Mouse (Mus musculus): Measurements from ENCODE around the gene Gata5. TPM values are rescaled to one million over a fixed set of nuclear protein-coding genes. Genes with fewer than 3 reads are reported as not detected.

Gene Gata5
- polyA plus RNA-seq, 1 experiment from 2014 or later: 8.8 TPM

- no peaks in the 10 kb centered on the region for H3K36me3 ChIP-seq
- peak overlapping the region; percentile 62 for H3K4me2 ChIP-seq (replicated peaks)
- H3K27ac ChIP-seq: peak overlapping the region; percentile 90
- H3K27me3 ChIP-seq (replicated peaks): no peaks in the 10 kb centered on the region
- WGBS: 37% methylated on average over 11 of the region's 11 CpGs
- H3K9me3 ChIP-seq: no peaks in the 10 kb centered on the region
- peaks cover 27% of the 10 kb centered on the region for H3K4me1 ChIP-seq (replicated peaks)
- peak overlapping the region; percentile 30 for H3K4me3 ChIP-seq (replicated peaks)
- H3K9ac ChIP-seq: peak overlapping the region; percentile 31
- peak; percentile 18 for ATAC-seq
These were observed 45.5 kb downstream of the Gata5 start for GRCm38 (mm10) chr2:180288966-180289365.

- H3K36me3 ChIP-seq: no peaks in the 10 kb centered on the region
- no peak for ATAC-seq
- H3K9ac ChIP-seq: no peak overlapping the region
These were observed 55.2 kb downstream of the Gata5 start for GRCm38 (mm10) chr2:180279321-180279720.

GRCm38 (mm10) chr2:180277773-180278320, 56.7 kb downstream of the Gata5 start:
- 57% methylated on average over 8 of the region's 8 CpGs for WGBS

More at GRCm38 (mm10) chr2:180279321-180279720, 55.2 kb downstream of the Gata5 start:
- Histone ChIP-seq H3K27ac (0 out of 2 replicates have a peak overlapping the region, but pooled peaks have one; percentile 13), H3K27me3 (replicated peaks) (no peaks in the 10 kb centered on the region), H3K9me3 (no peaks in the 10 kb centered on the region), H3K4me2 (replicated peaks) (no peak overlapping the region), H3K4me1 (replicated peaks) (peaks cover 24% of the 10 kb centered on the region), H3K4me3 (replicated peaks) (no peak overlapping the region)
- 85% methylated on average over 8 of the region's 8 CpGs for WGBS

GRCm38 (mm10) chr2:180276851-180277259, 57.6 kb downstream of the Gata5 start:
- Histone ChIP-seq H3K4me3 (replicated peaks) (no peak overlapping the region), H3K9ac (no peak overlapping the region), H3K27ac (peak overlapping the region; percentile 86), H3K27me3 (replicated peaks) (no peaks in the 10 kb centered on the region), H3K4me1 (replicated peaks) (peaks cover 37% of the 10 kb centered on the region), H3K4me2 (replicated peaks) (peak overlapping the region; percentile 23), H3K9me3 (no peaks in the 10 kb centered on the region), H3K36me3 (no peaks in the 10 kb centered on the region)
- ATAC-seq: peak; percentile 57
- 46% methylated on average over 8 of the region's 8 CpGs for WGBS

More at GRCm38 (mm10) chr2:180277773-180278320, 56.7 kb downstream of the Gata5 start:
- no peaks in the 10 kb centered on the region for H3K9me3 ChIP-seq
- H3K36me3 ChIP-seq: no peaks in the 10 kb centered on the region
- no peak overlapping the region for H3K9ac ChIP-seq
- H3K27ac ChIP-seq: peak overlapping the region; percentile 86
- H3K4me2 ChIP-seq (replicated peaks): peak overlapping the region; percentile 23; the same call in 1 of the 2 replicates
- no peak for ATAC-seq
- H3K4me3 ChIP-seq (replicated peaks): no peak overlapping the region
- H3K4me1 ChIP-seq (replicated peaks): peaks cover 30% of the 10 kb centered on the region
- H3K27me3 ChIP-seq (replicated peaks): no peaks in the 10 kb centered on the region

GRCm38 (mm10) chr2:180276385-180276784, 58.1 kb downstream of the Gata5 start:
- Histone ChIP-seq H3K9me3 (no peaks in the 10 kb centered on the region), H3K4me3 (replicated peaks) (no peak overlapping the region), H3K27ac (peak overlapping the region; percentile 86), H3K27me3 (replicated peaks) (no peaks in the 10 kb centered on the region), H3K9ac (no peak overlapping the region), H3K4me1 (replicated peaks) (peaks cover 41% of the 10 kb centered on the region), H3K36me3 (no peaks in the 10 kb centered on the region), H3K4me2 (replicated peaks) (peak overlapping the region; percentile 23)
- WGBS: 35% methylated on average over 4 of the region's 4 CpGs
- ATAC-seq: 0 out of 2 replicates have a peak, but pooled peaks have one; percentile 0

- no peaks in the 10 kb centered on the region for H3K36me3 ChIP-seq
- peak; percentile 58 for ATAC-seq
- peaks cover 43% of the 10 kb centered on the region for H3K4me1 ChIP-seq (replicated peaks)
- peak overlapping the region; percentile 86 for H3K27ac ChIP-seq
- WGBS: 1% methylated on average over 8 of the region's 8 CpGs
- no peaks in the 10 kb centered on the region for H3K9me3 ChIP-seq
- H3K4me2 ChIP-seq (replicated peaks): peak overlapping the region; percentile 23
- no peak overlapping the region for H3K9ac ChIP-seq
- H3K4me3 ChIP-seq (replicated peaks): no peak overlapping the region
- H3K27me3 ChIP-seq (replicated peaks): no peaks in the 10 kb centered on the region
These were observed 58.7 kb downstream of the Gata5 start for GRCm38 (mm10) chr2:180275836-180276235.

Other genes with a start within 250 kb of the Gata5 start
- 0.08 TPM in 1 of 2 replicates, not detected in the other for gene Hrh3, start 230.2 kb downstream of the Gata5 start, polyA plus RNA-seq (2015; fragmentation: Nextera tagmentation; extraction: Ambion mirVana)
- gene Osbpl2, start 215.4 kb downstream of the Gata5 start, polyA plus RNA-seq (2015; fragmentation: Nextera tagmentation; extraction: Ambion mirVana): 29.6 and 32.8 TPM in 2 replicates
- 172 TPM in 2 replicates for gene Adrm1, start 163.2 kb downstream of the Gata5 start, polyA plus RNA-seq (2015; fragmentation: Nextera tagmentation; extraction: Ambion mirVana)
- gene Lama5, start 108.8 kb downstream of the Gata5 start, polyA plus RNA-seq (2015; fragmentation: Nextera tagmentation; extraction: Ambion mirVana): 30.9 and 37.8 TPM in 2 replicates
- gene Rps21, start 77.3 kb downstream of the Gata5 start, polyA plus RNA-seq (2015; fragmentation: Nextera tagmentation; extraction: Ambion mirVana): 577 and 672 TPM in 2 replicates
- gene Cables2, start 61.2 kb downstream of the Gata5 start, polyA plus RNA-seq (2015; fragmentation: Nextera tagmentation; extraction: Ambion mirVana): 11.4 and 12.7 TPM in 2 replicates
- 2.8 and 3.8 TPM in 2 replicates for gene Rbbp8nl, start 44.8 kb downstream of the Gata5 start, polyA plus RNA-seq (2015; fragmentation: Nextera tagmentation; extraction: Ambion mirVana)
- 2.3 and 2.8 TPM in 2 replicates for gene Slco4a1, start 121.5 kb upstream of the Gata5 start, polyA plus RNA-seq (2015; fragmentation: Nextera tagmentation; extraction: Ambion mirVana)
- gene Ntsr1, start 165.3 kb upstream of the Gata5 start, polyA plus RNA-seq (2015; fragmentation: Nextera tagmentation; extraction: Ambion mirVana): 2.4 and 2.8 TPM in 2 replicates
- gene Mrgbp, start 246.6 kb upstream of the Gata5 start, polyA plus RNA-seq (2015; fragmentation: Nextera tagmentation; extraction: Ambion mirVana): 20.7 and 22.3 TPM in 2 replicates

Data from intestine, embryonic 15.5 days (tissue).